Mouse (Mus musculus) embryonic facial prominence, embryonic 14.5 days (tissue): Measurements from ENCODE around the gene Smim14. TPM values are rescaled to one million over a fixed set of nuclear protein-coding genes. Genes with fewer than 3 reads are reported as not detected.

ENCODE experiments used
- polyA plus RNA-seq: library from polyadenylated mRNA; unstranded; fragments of >200 nt; fragmentation: Nextera tagmentation; extraction: Ambion mirVana; gene quantifications from 2 replicates; pipeline ENCODE4 v1.2.1, GENCODE M21; 2014

Smim14 gene
- polyA plus RNA-seq, 1 experiment from 2014 or later, result 144 TPM

Other genes starting within 250 kb of the Smim14 start
- 84.2 and 84.8 TPM in 2 replicates for gene Rfc1, start 201.5 kb downstream of the Smim14 start, polyA plus RNA-seq
- 0.30 and 0.65 TPM in 2 replicates for gene Klb, start 188.9 kb downstream of the Smim14 start, polyA plus RNA-seq
- 1,224 and 1,226 TPM in 2 replicates for gene Rpl9, start 145.7 kb downstream of the Smim14 start, polyA plus RNA-seq
- 60.8 and 61.2 TPM in 2 replicates for gene Lias, start 145.7 kb downstream of the Smim14 start, polyA plus RNA-seq
- 119 and 125 TPM in 2 replicates for gene Ugdh, start 101.2 kb downstream of the Smim14 start, polyA plus RNA-seq
- not detected in 2 replicates for gene Gm43552, start 44.4 kb downstream of the Smim14 start, polyA plus RNA-seq
- gene Ube2k, start within 50 bp of the Smim14 start, polyA plus RNA-seq, result 122 and 130 TPM in 2 replicates
- 69.3 and 75.4 TPM in 2 replicates for gene Pds5a, start 161.1 kb upstream of the Smim14 start, polyA plus RNA-seq
- gene N4bp2, start 226.3 kb upstream of the Smim14 start, polyA plus RNA-seq, result 33.6 and 34.6 TPM in 2 replicates